In genomic region chr2:124298872-124299271, GRCm38 (mm10) we compare ENCODE assay signal across 9 mouse cellular contexts.
DNase-seq lines count a peak whose midpoint lies in the region; ATAC-seq and TF ChIP-seq lines count a peak whose summit lies in the region.
"Had no signal": no experiment of that assay in that cellular context is flagged by ENCODE, and none has a peak within 500 bp of the region (broad histone marks: within the 10 kb centered on the region; RNA-seq: fewer than 3 reads in every experiment).

No protein-coding gene starts in this region.

- H3K4me2 ChIP-seq in embryonic facial prominence, embryonic 11.5 days (ENCODE audit: low read depth, low read length): no peak overlapping the region
- H3K4me2 ChIP-seq in midbrain, postnatal 0 days (ENCODE audit: low read depth, low read length, poor library complexity, severe bottlenecking): no peak overlapping the region
- no peak overlapping the region for H3K4me2 ChIP-seq in midbrain, embryonic 15.5 days
- H3K4me2 ChIP-seq in intestine, postnatal 0 days (replicated peaks; ENCODE audit: low read depth): no peak overlapping the region

- peak; percentile 41 for TF ChIP-seq CTCF in midbrain, postnatal 0 days (IDR thresholded peaks at IDR 0.05)
- TF ChIP-seq CTCF in intestine, postnatal 0 days (IDR thresholded peaks at IDR 0.05; ENCODE audit: low read depth): peak; percentile 69

- DNase-seq in embryonic facial prominence, embryonic 11.5 days (ENCODE audit: low spot score): peak; percentile 46
- no peak for DNase-seq in embryonic facial prominence, embryonic 10.5 days (ENCODE audit: low spot score)
- peak; percentile 37 for DNase-seq in midbrain, postnatal 0 days (ENCODE audit: low spot score)
- DNase-seq in splenic B cell, adult 2 months (ENCODE audit: low read depth, low spot score): peak; percentile 4
- no peak for DNase-seq in ovary, adult 18-20 months (ENCODE audit: low spot score)
- no peak for DNase-seq in adrenal gland, adult 18-20 months (ENCODE audit: low spot score in 2 of 2)

- no peak overlapping the region for H3K27ac ChIP-seq in embryonic facial prominence, embryonic 11.5 days (replicated peaks; ENCODE audit: low read depth, low read length)
- no peak overlapping the region for H3K27ac ChIP-seq in embryonic facial prominence, embryonic 10.5 days (replicated peaks)
- no peak overlapping the region for H3K27ac ChIP-seq in midbrain, postnatal 0 days (ENCODE audit: low read depth, low read length)
- no peak overlapping the region for H3K27ac ChIP-seq in midbrain, embryonic 15.5 days
- no peak overlapping the region for H3K27ac ChIP-seq in intestine, postnatal 0 days (ENCODE audit: low read depth, low read length)

- no peaks in the 10 kb centered on the region for H3K36me3 ChIP-seq in embryonic facial prominence, embryonic 11.5 days (replicated peaks; ENCODE audit: control insufficient read depth, insufficient read depth, low read depth, low read length)
- H3K36me3 ChIP-seq in embryonic facial prominence, embryonic 10.5 days (replicated peaks): no peaks in the 10 kb centered on the region
- H3K36me3 ChIP-seq in midbrain, postnatal 0 days (ENCODE audit: insufficient read depth, low read length): no peaks in the 10 kb centered on the region
- no peaks in the 10 kb centered on the region for H3K36me3 ChIP-seq in midbrain, embryonic 15.5 days (replicated peaks)
- H3K36me3 ChIP-seq in intestine, postnatal 0 days (ENCODE audit: control insufficient read depth, insufficient read depth): no peaks in the 10 kb centered on the region
- no peaks in the 10 kb centered on the region for H3K36me3 ChIP-seq in splenic B cell, adult 2 months (ENCODE audit: control insufficient read depth, insufficient read depth, low read length, poor library complexity, severe bottlenecking)

- H3K27me3 ChIP-seq in embryonic facial prominence, embryonic 11.5 days (ENCODE audit: control insufficient read depth, insufficient read depth, low read length): no peaks in the 10 kb centered on the region
- H3K27me3 ChIP-seq in embryonic facial prominence, embryonic 10.5 days (replicated peaks; ENCODE audit: low read depth, poor library complexity, severe bottlenecking): no peaks in the 10 kb centered on the region
- no peaks in the 10 kb centered on the region for H3K27me3 ChIP-seq in midbrain, postnatal 0 days (ENCODE audit: insufficient read depth, low read length)
- H3K27me3 ChIP-seq in midbrain, embryonic 15.5 days (replicated peaks): no peaks in the 10 kb centered on the region
- no peaks in the 10 kb centered on the region for H3K27me3 ChIP-seq in intestine, postnatal 0 days (replicated peaks; ENCODE audit: control insufficient read depth, insufficient read depth, low read length)
- H3K27me3 ChIP-seq in splenic B cell, adult 2 months (ENCODE audit: control insufficient read depth, insufficient read depth, low read length, poor library complexity, severe bottlenecking): no peaks in the 10 kb centered on the region

- WGBS in embryonic facial prominence, embryonic 11.5 days: 7% methylated on average over 1 of the region's 1 CpGs
- WGBS in embryonic facial prominence, embryonic 10.5 days: 20% methylated on average over 1 of the region's 1 CpGs
- WGBS in midbrain, postnatal 0 days: 64% methylated on average over 1 of the region's 1 CpGs
- 51% methylated on average over 1 of the region's 1 CpGs for WGBS in midbrain, embryonic 15.5 days
- 23% methylated on average over 1 of the region's 1 CpGs for WGBS in intestine, postnatal 0 days

- H3K4me1 ChIP-seq in embryonic facial prominence, embryonic 11.5 days (ENCODE audit: control insufficient read depth, insufficient read depth, low read length): no peaks in the 10 kb centered on the region
- no peaks in the 10 kb centered on the region for H3K4me1 ChIP-seq in embryonic facial prominence, embryonic 10.5 days
- no peaks in the 10 kb centered on the region for H3K4me1 ChIP-seq in midbrain, postnatal 0 days (ENCODE audit: insufficient read depth, low read length)
- no peaks in the 10 kb centered on the region for H3K4me1 ChIP-seq in midbrain, embryonic 15.5 days
- H3K4me1 ChIP-seq in intestine, postnatal 0 days (replicated peaks; ENCODE audit: control insufficient read depth, insufficient read depth, low read length): no peaks in the 10 kb centered on the region

- ATAC-seq in embryonic facial prominence, embryonic 11.5 days (replicated peaks; ENCODE audit: insufficient number of reproducible peaks, low FRiP score, low TSS enrichment, low read depth): no peak
- ATAC-seq in midbrain, postnatal 0 days (ENCODE audit: low FRiP score): no peak
- no peak for ATAC-seq in midbrain, embryonic 15.5 days (replicated peaks)
- no peak for ATAC-seq in intestine, postnatal 0 days
- ATAC-seq: midbrain, embryonic 16.5 days had no signal

- H3K9ac ChIP-seq in embryonic facial prominence, embryonic 11.5 days (replicated peaks; ENCODE audit: low read length): no peak overlapping the region
- H3K9ac ChIP-seq in midbrain, postnatal 0 days (replicated peaks; ENCODE audit: low read length, poor library complexity, severe bottlenecking): no peak overlapping the region
- H3K9ac ChIP-seq in midbrain, embryonic 15.5 days: no peak overlapping the region
- no peak overlapping the region for H3K9ac ChIP-seq in intestine, postnatal 0 days (ENCODE audit: low read depth, low read length)

- H3K9me3 ChIP-seq in embryonic facial prominence, embryonic 11.5 days (replicated peaks; ENCODE audit: control insufficient read depth, low read length): no peaks in the 10 kb centered on the region
- no peaks in the 10 kb centered on the region for H3K9me3 ChIP-seq in embryonic facial prominence, embryonic 10.5 days
- H3K9me3 ChIP-seq in midbrain, postnatal 0 days (ENCODE audit: low read length): no peaks in the 10 kb centered on the region
- H3K9me3 ChIP-seq in midbrain, embryonic 15.5 days: no peaks in the 10 kb centered on the region
- H3K9me3 ChIP-seq in intestine, postnatal 0 days (ENCODE audit: control insufficient read depth): no peaks in the 10 kb centered on the region

- H3K4me3 ChIP-seq in embryonic facial prominence, embryonic 11.5 days (ENCODE audit: low read depth, low read length): no peak overlapping the region
- H3K4me3 ChIP-seq in embryonic facial prominence, embryonic 10.5 days: no peak overlapping the region
- no peak overlapping the region for H3K4me3 ChIP-seq in midbrain, postnatal 0 days (ENCODE audit: low read depth, low read length)
- no peak overlapping the region for H3K4me3 ChIP-seq in midbrain, embryonic 15.5 days
- no peak overlapping the region for H3K4me3 ChIP-seq in intestine, postnatal 0 days (ENCODE audit: low read depth, low read length)

Comparison
In these comparisons a context has a peak if more than half of its experiments do, and no peak if none do; other contexts are left out.
1. DNase-seq: peak in embryonic facial prominence, embryonic 11.5 days (single experiment), midbrain, postnatal 0 days (single experiment) and splenic B cell, adult 2 months (single experiment); none in embryonic facial prominence, embryonic 10.5 days (single experiment), ovary, adult 18-20 months (single experiment) and adrenal gland, adult 18-20 months (0 of 2).